Mouse (Mus musculus): ENCODE data around the gene Slc38a7.
"Not testable (repeated sequence)": the region's sequence is repeated elsewhere in the genome, so short reads cannot be mapped to it uniquely, and the experiment has no call there.

Gene Slc38a7

GRCm38 (mm10) chr8:95848734-95849464 lies 4.4 kb downstream of the Slc38a7 start:
- DNase-seq: no peak

- peak; percentile 15 for DNase-seq
Observed at GRCm38 (mm10) chr8:95848061-95848551, 5.2 kb downstream of the Slc38a7 start.

DNA sequence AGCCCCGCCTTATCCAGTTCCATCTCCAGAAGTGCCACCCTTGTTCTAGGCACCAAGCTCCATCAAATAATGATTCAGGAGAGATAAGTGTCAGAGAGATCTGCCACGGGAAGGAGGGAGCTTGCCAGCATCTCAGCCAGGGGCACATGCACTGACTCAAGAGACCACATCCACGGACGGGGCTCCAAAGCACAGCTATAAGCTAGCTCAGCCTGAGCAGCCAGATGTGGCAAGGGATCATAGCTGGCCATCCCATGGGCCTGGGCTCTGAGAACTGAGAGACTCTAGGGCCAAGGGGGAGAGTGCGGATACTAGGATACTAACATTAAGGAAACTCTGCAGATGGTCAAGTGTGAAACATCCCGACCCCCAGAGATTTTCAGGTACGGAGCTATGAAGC lies 8.3 kb downstream of the Slc38a7 start:
- DNase-seq: no peak

GRCm38 (mm10) chr8:95843968-95844367 lies 9.4 kb downstream of the Slc38a7 start:
- DNase-seq: no peak

DNA sequence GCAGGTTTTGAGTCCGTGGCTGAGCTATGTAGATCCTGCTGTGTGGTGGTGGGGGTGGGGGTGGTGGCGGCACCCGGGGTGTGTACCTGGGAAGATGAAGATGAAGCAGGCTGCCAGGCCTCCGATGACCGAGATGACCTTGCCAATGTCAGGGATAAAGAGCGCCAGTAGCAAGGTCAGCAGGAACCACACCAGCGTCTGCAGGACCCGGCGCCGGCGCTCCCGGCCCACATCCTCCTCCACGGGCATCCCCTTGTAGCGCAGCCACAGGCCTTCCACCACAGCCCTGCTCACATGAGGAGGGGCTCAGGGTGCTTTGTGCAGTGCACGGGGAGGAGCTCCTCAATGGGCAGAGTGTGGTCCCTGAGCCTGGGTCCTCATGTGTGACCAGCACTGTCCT lies 11.9 kb downstream of the Slc38a7 start:
- DNase-seq: no peak

GRCm38 (mm10) chr8:95839289-95839688 lies 14.1 kb downstream of the Slc38a7 start:
- no peak for DNase-seq

DNA sequence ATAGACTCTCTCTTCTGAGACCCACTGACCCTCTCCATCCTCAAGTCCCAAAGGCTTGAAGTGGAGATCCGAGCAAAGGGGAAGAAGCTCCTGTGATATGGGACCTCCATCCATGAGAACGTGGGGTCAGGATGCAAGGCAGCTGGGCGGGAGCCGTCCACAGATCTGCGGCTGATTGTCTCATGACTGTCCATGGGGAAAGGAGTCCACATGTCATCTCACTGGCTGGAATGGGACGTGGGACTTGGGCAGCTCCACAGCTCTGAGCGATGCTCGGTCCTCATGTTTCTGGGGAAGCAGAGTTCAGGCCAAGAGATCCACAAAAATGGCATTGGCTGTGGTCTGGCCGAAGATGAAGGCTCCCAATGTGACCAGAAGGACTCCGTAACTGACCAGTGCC lies 16.1 kb downstream of the Slc38a7 start:
- DNase-seq: no peak

GRCm38 (mm10) chr8:95835891-95836290 lies 17.4 kb downstream of the Slc38a7 start:
- DNase-seq: no peak

DNA sequence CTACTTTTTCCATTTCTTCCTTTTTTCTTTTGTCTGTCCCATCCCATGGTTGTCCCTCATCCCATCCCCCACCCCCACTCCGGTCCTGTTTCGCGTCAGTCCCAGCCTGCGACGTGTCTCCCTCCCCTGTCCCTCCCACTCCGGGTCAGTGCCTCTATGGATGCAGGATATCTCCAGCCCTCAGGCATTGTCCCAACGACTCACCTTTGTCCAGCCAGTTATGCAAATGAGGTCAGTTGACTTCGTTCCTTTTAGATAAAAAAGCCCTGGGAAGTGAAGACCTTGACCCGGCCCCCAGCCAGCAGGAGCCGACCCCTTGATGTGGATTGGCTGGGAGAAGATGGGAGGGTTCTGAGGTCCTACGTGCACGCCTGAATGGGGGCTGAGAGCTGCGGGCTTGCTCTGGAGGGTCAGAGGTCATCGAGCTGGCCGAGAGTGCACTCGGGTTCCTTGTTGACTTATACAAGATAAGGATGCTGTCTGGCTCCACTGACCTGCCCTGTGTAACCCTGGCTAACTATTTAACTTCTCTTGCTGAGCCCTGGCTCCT lies 19.8 kb downstream of the Slc38a7 start:
- DNase-seq: no peak

GRCm38 (mm10) chr8:95832603-95833434 lies 20.5 kb downstream of the Slc38a7 start:
- DNase-seq: peak; percentile 85

GRCm38 (mm10) chr8:95830144-95830543 lies 23.2 kb downstream of the Slc38a7 start:
- no peak for DNase-seq

GRCm38 (mm10) chr8:95825162-95825561 lies 28.2 kb downstream of the Slc38a7 start, which contains the start of gene Sap18b:
Sap18b (plus strand) TSS chr8:95825346.
- not testable (repeated sequence) for DNase-seq

- DNase-seq: no peak
Observed at GRCm38 (mm10) chr8:95822699-95823098, 30.6 kb downstream of the Slc38a7 start.

- DNase-seq: no peak
Observed at GRCm38 (mm10) chr8:95822096-95822495, 31.2 kb downstream of the Slc38a7 start.

DNA sequence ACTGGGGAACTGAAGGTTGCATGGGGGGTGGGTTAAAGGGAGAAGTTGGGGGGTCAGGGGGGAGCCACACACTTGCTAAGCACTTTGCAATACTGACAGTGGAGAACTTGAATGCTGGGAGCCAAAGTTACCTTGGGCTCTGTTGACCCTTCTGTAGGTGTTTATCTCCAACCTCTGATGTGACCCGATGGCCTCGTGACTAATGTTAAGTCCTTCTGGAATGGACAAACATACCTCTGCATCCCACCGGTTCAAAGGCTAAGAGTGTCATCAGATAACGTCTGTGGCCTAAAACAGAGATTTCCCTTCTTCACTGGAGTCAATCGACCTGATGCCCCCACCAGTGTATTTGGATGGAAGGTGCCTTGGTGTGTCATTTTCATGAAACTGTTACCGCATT lies 32.1 kb downstream of the Slc38a7 start:
- no peak for DNase-seq

DNA sequence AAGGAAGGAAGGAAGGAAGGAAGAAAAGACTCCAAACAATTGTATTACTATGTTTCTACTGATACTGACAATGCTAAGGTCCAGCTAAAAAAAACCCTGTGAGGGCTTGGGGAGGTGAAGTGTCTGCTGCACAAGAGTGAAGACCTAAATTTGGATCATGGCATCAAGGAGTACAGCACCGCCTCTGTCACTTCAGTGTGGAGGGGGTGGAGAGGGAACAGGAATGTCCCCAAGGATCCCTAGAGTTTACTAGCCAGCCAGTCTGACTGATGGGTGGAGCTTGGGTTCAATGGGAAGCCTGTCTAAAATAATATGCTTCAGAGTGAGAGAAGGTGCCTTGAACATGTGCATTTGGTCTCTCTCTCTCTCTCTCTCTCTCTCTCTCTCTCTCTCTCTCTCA lies 35.1 kb downstream of the Slc38a7 start:
- no peak for DNase-seq

DNA sequence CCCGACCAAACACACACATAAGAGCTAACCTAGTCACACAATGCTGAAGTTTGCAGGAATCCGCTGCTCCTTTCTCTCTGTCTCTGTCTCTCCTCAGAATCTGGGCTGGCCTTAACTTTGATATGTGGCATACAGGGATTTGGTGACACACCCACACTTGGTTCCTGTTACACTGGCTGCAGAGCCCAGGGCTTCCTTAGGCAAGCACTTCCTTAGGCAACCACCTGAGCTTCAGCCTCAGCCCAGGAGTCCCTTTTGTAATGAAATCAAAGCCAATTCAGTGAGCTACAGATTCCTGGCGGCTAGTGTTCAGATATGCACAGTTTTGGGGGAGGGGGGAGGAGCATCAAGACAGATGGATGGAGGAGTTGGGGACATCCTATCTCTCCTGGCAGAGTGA lies 35.7 kb downstream of the Slc38a7 start:
- no peak for DNase-seq

DNA sequence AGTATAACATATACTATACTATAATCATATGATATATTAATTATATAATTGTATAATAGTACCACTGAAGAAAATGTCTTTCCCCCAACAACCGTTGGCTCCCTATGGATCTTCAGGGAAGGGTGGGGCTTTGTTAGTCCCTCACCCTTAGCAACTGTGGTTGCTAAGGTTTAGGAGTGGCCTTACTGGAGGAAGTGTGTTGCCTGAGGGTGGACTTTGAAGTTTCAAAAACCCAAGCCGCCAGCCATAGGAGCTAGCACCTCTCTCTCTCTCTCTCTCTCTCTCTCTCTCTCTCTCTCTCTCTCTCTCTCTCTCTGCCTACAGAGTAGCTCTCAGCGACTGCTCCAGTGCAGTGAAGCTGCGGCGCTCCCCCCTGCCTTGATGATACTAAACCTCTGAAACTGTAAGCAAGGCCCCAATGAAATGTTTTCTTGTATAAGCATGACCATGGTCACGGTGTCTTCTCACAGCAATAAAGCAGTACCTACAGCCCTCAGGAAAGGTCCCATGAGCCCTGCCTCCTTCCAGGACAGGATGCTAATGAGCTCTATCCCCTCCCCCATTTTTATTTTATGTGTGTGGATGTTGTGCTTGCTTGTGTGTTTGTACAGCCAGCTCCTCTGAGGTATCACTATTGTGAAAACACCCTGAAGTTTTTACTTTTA lies 37.2 kb downstream of the Slc38a7 start:
- no peak for DNase-seq

DNA sequence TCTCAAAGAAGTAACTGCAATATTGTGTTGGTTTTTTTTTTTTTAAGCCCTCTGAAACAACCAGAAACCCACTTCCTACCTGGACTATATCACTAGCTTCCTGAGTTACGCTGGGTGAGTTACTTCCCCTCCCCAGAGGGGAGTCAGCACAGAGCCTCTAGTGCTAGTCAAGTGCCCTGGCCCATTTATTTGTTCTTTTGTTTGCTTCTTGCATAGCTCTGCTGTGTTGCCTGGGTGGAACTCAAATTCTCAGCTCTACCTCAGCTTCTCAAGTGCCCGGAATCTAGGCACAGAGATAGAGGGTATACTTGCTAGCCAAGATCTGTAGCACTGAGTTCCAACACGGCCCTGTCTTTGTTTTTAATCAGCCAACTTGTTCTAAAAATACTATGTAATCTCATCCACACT lies 43.2 kb downstream of the Slc38a7 start:
- no peak for DNase-seq

- DNase-seq: no peak
Observed at GRCm38 (mm10) chr8:95809116-95809515, 44.2 kb downstream of the Slc38a7 start.

- no peak for DNase-seq
Observed at GRCm38 (mm10) chr8:95808631-95809030, 44.7 kb downstream of the Slc38a7 start.

DNA sequence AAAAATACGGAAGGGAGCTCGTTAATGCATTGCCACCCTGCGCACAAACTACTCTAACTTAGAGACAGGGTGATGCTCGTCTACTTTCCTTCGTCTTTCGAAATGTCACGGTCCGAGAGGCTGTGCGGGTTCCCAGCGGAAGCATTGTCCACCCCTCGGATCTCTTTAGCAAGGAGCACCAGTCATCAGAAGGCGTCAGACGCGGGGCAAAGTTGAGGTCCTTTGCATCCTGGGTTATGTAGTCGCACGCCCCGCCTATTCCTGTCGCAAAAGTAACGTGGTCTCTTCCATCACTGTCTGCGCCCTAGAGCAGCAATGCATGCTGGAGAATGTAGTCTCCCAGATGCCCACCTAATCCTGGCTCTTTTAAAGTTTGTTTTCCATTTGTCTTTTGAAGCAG lies 45.5 kb downstream of the Slc38a7 start:
- peak; percentile 91 for DNase-seq

GRCm38 (mm10) chr8:95807331-95807843 lies 46.0 kb downstream of the Slc38a7 start, which contains the start of gene Cnot1:
Cnot1 (minus strand) TSS chr8:95807464.
- DNase-seq: peak; percentile 98
